Mouse (Mus musculus) limb, embryonic 13.5 days (tissue): ENCODE results near the gene Apon. TPM values are rescaled to one million over a fixed set of nuclear protein-coding genes. Genes with fewer than 3 reads are reported as not detected.

Experiments used
- ATAC-seq: fragments of 200-750 bp; cut with Nextera tagmentation; 2 replicates; pipeline ENCODE4 v1.8.0; 2017; ENCODE audit warnings: low read depth, moderate number of reproducible peaks, moderate TSS enrichment; ENCODE audit not compliant: low FRiP score
- H3K27ac ChIP-seq: fragments of 300-500 bp; sonication (generic); 2 replicates; pipeline ENCODE4 v1.5.1; 2015; ENCODE audit warnings: inconsistent platforms, mild to moderate bottlenecking, moderate library complexity
- H3K27me3 ChIP-seq: fragments of 300-500 bp; sonication (generic); 2 replicates; pipeline ENCODE4 v1.6.1; 2015; ENCODE audit warnings: mild to moderate bottlenecking, inconsistent platforms
- H3K36me3 ChIP-seq: fragments of 300-500 bp; sonication (generic); 2 replicates; pipeline ENCODE4 v1.6.1; 2015; ENCODE audit warnings: inconsistent platforms, mild to moderate bottlenecking, moderate library complexity
- H3K4me1 ChIP-seq: fragments of 300-500 bp; sonication (generic); 2 replicates; pipeline ENCODE4 v1.6.1; 2015; ENCODE audit warnings: inconsistent platforms
- H3K4me2 ChIP-seq: fragments of 300-500 bp; sonication (generic); replicated peaks from 2 replicates; pipeline ENCODE4 v1.6.1; 2015; ENCODE audit warnings: inconsistent platforms, mild to moderate bottlenecking, moderate library complexity
- H3K4me3 ChIP-seq: fragments of 300-500 bp; sonication (generic); 2 replicates; pipeline ENCODE4 v1.5.1; 2015; ENCODE audit warnings: moderate library complexity, mild to moderate bottlenecking, inconsistent platforms
- H3K9ac ChIP-seq: fragments of 300-500 bp; sonication (generic); 2 replicates; pipeline ENCODE4 v1.6.1; 2015; ENCODE audit warnings: mild to moderate bottlenecking, inconsistent platforms
- H3K9me3 ChIP-seq: fragments of 300-500 bp; sonication (generic); 2 replicates; pipeline ENCODE4 v1.6.1; 2016; ENCODE audit warnings: inconsistent platforms
- WGBS: fragments of 180-500 bp; shearing (Covaris S2); methylation state at CpG from one replicate; pipeline ENCODE4 v1.1.7; 2015; 5-methylcytosine and 5-hydroxymethylcytosine counted together
- polyA plus RNA-seq: library from polyadenylated mRNA; unstranded; fragments of >200 nt; fragmentation: Nextera tagmentation; extraction: Ambion mirVana; gene quantifications from 2 replicates; pipeline ENCODE4 v1.2.1, GENCODE M21; 2015

Apon gene
- polyA plus RNA-seq, 1 experiment from 2014 or later = 0.27 TPM

DNA sequence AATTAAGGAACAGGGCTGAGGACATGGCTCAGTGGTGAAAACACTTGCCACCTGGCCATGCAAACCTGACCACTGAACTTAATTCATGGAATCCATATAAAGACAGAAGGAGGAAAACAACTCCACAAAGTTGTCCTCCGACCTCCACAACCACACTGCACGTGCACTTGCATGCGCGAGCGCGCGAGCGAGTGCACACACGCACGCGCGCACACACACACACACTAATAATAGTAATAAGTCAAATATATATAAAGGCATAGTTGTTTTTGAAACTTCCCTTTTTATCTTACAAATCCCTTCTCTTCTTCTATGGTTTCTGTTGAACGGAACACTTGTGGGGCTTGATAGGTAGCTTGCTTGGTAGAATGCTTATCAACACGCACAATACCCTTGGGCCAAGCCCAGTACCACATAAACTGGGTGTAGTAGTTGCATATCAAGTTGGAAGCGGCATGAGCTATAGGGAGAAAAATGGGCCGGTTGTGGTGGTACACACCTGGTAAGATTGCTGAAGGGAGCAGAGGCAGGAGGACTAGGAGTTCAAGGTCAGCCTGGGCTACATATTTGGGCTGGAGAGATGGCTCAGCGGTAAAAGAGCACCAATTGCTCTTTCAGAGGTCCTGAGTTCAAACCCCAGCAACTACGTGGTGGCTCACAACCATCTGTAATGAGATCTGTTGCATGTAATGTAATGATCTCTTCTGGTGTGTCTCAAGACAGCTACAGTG, 35.3 kb upstream of the Apon start:
- no peak overlapping the region for H3K4me2 ChIP-seq
- H3K27me3 ChIP-seq = peaks cover 5% of the 10 kb centered on the region
- no peak overlapping the region for H3K9ac ChIP-seq
- WGBS = 93% methylated on average over 18 of the region's 18 CpGs
- H3K4me1 ChIP-seq = no peaks in the 10 kb centered on the region
- H3K9me3 ChIP-seq = no peaks in the 10 kb centered on the region
- H3K4me3 ChIP-seq = no peak overlapping the region
- no peaks in the 10 kb centered on the region for H3K36me3 ChIP-seq
- no peak for ATAC-seq
- H3K27ac ChIP-seq = no peak overlapping the region

DNA sequence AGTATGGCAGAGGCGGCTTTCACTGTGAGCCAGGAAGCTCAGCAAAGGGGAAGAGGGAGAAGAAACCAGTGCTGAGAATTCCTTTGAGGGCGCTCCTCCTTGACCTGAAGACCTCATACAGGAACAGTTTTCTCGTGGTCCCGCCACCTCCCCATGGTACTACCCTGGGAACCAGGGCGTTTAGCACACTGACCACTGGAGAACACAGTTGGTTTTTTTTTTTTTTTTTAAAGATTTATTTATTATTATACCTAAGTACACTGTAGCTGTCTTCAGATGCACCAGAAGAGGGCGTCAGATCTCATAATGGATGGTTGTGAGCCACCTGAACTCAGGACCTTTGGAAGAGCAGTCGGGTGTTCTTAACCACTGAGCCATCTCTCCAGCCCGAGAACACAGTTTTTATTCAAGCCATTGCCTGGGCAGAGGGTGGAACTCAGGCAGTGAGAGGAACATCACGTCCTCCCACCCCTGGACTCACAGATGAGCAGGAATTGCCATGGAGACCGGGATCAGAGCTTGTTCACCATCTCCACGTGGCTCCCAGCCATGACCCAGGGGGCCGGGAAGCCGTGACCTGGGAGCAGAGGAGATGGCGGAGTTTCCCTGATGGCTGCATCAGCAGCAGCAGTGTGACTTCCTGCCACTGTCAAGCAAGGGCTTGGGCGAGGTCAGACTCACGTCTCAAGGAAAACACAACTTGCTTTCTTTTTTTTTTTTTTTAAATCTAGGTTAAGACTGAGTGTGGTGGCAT, 32.2 kb upstream of the Apon start:
- Histone ChIP-seq H3K4me1 (peaks cover 25% of the 10 kb centered on the region), H3K4me3 (no peak overlapping the region), H3K9me3 (no peaks in the 10 kb centered on the region), H3K27me3 (no peaks in the 10 kb centered on the region), H3K27ac (no peak overlapping the region), H3K36me3 (no peaks in the 10 kb centered on the region), H3K4me2 (no peak overlapping the region), H3K9ac (no peak overlapping the region)
- no peak for ATAC-seq
- 56% methylated on average over 16 of the region's 16 CpGs for WGBS

DNA sequence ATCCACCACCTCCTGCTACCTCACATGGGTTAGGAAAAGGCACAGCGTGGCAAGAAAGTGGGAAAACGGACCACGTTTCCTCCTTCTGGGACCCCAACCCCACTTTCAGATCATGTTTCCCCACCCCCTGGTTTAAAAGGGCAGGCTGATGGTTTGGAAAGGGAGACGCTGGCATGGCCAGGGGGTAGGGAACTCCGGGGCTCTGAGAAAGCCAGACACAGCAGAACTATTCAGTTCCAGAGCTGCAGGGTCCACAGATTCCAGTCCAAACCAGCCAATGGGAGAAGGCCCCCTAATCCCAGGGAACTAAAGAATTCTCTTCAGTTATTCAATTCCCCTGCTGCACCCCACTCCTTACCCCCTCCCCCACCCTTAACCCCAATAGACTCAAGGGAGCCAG, 28.8 kb upstream of the Apon start:
- peak overlapping the region; percentile 27 for H3K4me2 ChIP-seq

DNA sequence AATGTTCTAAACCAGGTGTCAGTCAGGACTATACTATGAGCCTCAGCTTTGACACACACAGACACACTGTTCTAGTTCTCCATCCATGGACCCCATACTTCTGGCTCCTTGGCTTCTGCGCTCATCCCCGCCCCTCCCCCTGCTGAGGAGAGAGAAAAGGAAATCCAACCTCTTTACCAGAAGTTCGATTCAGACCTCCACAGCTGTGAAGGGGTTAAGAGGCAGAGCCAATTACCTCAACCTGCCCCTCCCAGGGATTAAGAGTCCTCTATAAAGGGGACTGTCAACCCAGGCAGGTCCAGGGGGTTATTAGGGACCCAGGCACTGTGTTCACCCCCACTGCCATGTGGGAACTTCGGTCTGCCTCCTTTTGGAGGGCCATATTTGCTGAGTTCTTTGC, 28.4 kb upstream of the Apon start, which contains the start of gene Mip:
Gene Mip (plus strand): TSS at position 301 of the 400 bp plus-strand sequence.
- Histone ChIP-seq H3K36me3 (no peaks in the 10 kb centered on the region), H3K4me3 (no peak within 1 kb of the TSS), H3K27me3 (no peaks in the 10 kb centered on the region), H3K9me3 (no peaks in the 10 kb centered on the region), H3K4me1 (peaks cover 37% of the 10 kb centered on the region), H3K27ac (peak within 1 kb of the TSS; percentile 69), H3K9ac (peak within 1 kb of the TSS; percentile 39; the same call in 1 of the 2 replicates), H3K4me2 (peak within 1 kb of the TSS; percentile 27)
- ATAC-seq = 0 out of 2 replicates have a peak, but pooled peaks have one; percentile 52
- 38% methylated on average over 4 of the region's 4 CpGs for WGBS

More for the DNA sequence above, 28.8 kb upstream of the Apon start:
- 27% methylated on average over 5 of the region's 5 CpGs for WGBS
- no peaks in the 10 kb centered on the region for H3K9me3 ChIP-seq
- no peak overlapping the region for H3K4me3 ChIP-seq
- H3K27me3 ChIP-seq = no peaks in the 10 kb centered on the region
- H3K36me3 ChIP-seq = no peaks in the 10 kb centered on the region
- peak; percentile 49; the same call in 1 of the 2 replicates for ATAC-seq
- H3K27ac ChIP-seq = peak overlapping the region; percentile 69; the same call in 1 of the 2 replicates
- H3K4me1 ChIP-seq = peaks cover 33% of the 10 kb centered on the region
- H3K9ac ChIP-seq = peak overlapping the region; percentile 39; the same call in 1 of the 2 replicates

DNA sequence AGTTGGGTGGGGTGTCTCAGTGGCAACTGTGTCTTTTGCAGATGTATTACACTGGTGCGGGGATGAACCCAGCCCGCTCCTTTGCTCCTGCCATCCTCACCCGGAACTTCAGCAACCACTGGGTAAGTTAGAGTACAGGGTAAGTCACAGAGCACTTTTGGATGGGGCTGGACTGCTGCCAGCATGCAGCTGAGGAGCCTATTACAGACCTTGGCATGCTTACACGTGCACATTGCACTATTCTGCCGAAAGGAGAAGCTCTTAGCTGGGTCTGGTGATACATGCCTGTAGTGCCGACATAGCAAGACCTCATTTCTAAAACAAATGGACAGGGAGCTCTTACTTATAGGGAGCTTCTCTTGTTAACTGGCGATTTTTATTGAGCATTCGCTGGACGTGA, 26.3 kb upstream of the Apon start:
- WGBS = 70% methylated on average over 9 of the region's 9 CpGs
- ATAC-seq = no peak

DNA sequence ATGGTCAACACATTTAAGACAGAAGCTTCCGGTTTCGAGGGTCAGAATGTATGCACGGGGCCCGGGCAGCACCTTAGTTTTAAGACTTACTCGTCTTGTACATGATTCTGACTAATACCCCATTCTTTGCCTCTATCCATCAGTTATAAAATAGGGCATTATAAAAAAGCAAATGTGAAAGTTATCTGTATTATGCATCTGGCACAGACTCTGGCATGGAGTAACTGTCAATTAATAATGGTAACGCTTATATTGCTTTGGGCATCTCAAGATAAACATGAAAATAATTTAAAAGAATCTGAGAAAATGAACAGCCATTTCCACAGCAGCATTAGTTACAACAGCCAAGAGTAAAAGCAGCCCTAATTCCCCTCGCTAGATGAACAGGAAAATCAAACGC, 25.9 kb upstream of the Apon start:
- no peak for ATAC-seq
- 89% methylated on average over 8 of the region's 8 CpGs for WGBS
- no peaks in the 10 kb centered on the region for H3K27me3 ChIP-seq

More for the DNA sequence above, 26.3 kb upstream of the Apon start:
- Histone ChIP-seq H3K27me3 (no peaks in the 10 kb centered on the region), H3K4me2 (no peak overlapping the region), H3K4me1 (peaks cover 44% of the 10 kb centered on the region), H3K9me3 (no peaks in the 10 kb centered on the region), H3K9ac (no peak overlapping the region), H3K4me3 (no peak overlapping the region), H3K36me3 (no peaks in the 10 kb centered on the region), H3K27ac (no peak overlapping the region)

DNA sequence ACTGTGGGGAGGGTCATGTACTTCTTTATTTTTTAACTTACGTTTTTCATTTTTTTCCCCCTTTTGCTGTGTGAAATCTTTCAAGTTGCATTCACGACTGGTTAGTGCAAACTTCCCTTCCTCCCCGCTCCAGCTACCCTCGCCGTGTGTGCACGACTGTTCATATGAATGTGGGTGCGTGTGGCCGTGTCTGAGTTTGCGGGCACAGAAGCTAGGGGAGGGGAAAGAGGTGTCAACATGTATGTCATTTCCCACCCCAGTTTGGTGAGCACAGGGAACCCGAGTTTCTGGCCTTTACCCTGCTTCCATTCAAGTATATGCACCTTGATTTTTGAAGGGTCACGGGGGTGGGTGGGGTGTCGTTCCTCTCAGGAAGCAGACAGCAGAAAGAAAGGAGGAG, 23.3 kb upstream of the Apon start:
- Histone ChIP-seq H3K4me3 (no peak overlapping the region), H3K4me1 (peaks cover 42% of the 10 kb centered on the region), H3K9me3 (no peaks in the 10 kb centered on the region), H3K27me3 (no peaks in the 10 kb centered on the region), H3K9ac (0 out of 2 replicates have a peak overlapping the region, but pooled peaks have one; percentile 85), H3K4me2 (peak overlapping the region; percentile 75), H3K36me3 (peaks cover 9% of the 10 kb centered on the region; the same call in 1 of the 2 replicates), H3K27ac (peak overlapping the region; percentile 94)
- 67% methylated on average over 12 of the region's 12 CpGs for WGBS
- ATAC-seq = no peak

More for the DNA sequence above, 25.9 kb upstream of the Apon start:
- H3K36me3 ChIP-seq = no peaks in the 10 kb centered on the region
- H3K4me3 ChIP-seq = no peak overlapping the region
- no peak overlapping the region for H3K27ac ChIP-seq
- no peak overlapping the region for H3K9ac ChIP-seq
- H3K9me3 ChIP-seq = no peaks in the 10 kb centered on the region
- H3K4me1 ChIP-seq = peaks cover 48% of the 10 kb centered on the region
- no peak overlapping the region for H3K4me2 ChIP-seq

DNA sequence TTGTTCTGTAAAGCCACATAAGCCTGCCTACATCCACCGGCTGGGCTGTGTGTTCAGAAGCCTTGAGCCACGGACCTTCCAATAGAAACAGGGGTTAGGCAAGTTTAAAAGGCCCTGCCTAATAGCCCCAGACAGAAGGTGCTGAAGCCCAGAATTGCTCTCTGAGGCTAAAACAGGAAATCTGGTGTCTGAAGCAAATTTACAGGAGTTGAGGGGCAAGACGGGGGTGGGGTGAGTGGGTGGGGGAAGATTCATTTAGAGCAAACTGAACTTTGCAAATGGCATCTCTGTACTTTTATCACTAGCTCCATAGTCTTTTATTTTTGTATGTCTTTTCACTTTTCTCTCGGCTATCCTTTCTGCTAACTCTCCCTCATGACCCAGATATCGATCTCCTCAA, 22.8 kb upstream of the Apon start:
- Histone ChIP-seq H3K27ac (peak overlapping the region; percentile 94), H3K36me3 (peaks cover 9% of the 10 kb centered on the region; the same call in 1 of the 2 replicates), H3K4me3 (peak overlapping the region; percentile 77), H3K4me2 (peak overlapping the region; percentile 75), H3K9ac (peak overlapping the region; percentile 85), H3K4me1 (peaks cover 41% of the 10 kb centered on the region), H3K9me3 (no peaks in the 10 kb centered on the region), H3K27me3 (no peaks in the 10 kb centered on the region)
- no peak for ATAC-seq
- WGBS = 9% methylated on average over 5 of the region's 5 CpGs

DNA sequence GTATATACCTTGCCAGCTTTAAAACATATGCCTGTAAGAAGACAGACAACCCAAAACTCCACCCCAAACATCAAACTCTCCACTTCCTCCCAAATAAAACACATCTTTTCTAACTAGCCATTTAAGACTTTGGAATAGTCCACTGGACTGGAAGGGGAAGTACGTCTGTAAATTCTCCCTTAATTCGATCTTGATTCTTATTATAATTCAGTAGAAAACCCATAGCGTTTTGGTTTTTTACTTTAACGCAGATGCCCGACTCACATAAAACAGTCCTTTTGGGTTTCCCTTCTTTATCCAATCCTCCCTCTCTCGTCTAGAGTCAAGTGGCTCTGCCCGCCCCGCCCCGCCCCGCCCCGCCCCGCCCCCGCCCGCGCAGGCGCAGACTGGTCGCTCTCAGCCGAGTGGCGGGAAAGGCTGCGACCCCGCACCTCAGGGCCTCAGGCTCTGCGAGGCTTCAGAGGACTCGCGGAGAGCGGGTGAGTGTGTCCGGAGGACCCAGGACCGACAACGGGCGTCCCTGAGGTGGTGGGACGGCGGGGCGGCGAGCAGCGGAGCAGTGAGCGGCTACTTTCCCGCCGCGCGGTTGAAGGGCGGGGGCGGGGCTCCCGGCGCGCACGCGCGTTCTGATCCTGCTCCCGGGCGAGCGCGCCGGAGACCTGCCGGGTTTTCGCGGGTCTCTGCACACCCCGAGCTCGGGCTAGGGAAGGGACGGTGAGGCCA, 22.0 kb upstream of the Apon start, which contains the start of gene Timeless:
Gene Timeless (plus strand): TSS at position 369 of the 723 bp plus-strand sequence.
- Histone ChIP-seq H3K36me3 (peaks cover 9% of the 10 kb centered on the region; the same call in 1 of the 2 replicates), H3K27ac (peak within 1 kb of the TSS; percentile 94), H3K4me1 (peaks cover 38% of the 10 kb centered on the region), H3K9ac (peak within 1 kb of the TSS; percentile 85), H3K4me2 (peak within 1 kb of the TSS; percentile 75), H3K4me3 (peak within 1 kb of the TSS; percentile 77), H3K9me3 (no peaks in the 10 kb centered on the region), H3K27me3 (no peaks in the 10 kb centered on the region)
- peak; percentile 89 for ATAC-seq
- WGBS = under 1% methylated on average over 58 of the region's 58 CpGs

DNA sequence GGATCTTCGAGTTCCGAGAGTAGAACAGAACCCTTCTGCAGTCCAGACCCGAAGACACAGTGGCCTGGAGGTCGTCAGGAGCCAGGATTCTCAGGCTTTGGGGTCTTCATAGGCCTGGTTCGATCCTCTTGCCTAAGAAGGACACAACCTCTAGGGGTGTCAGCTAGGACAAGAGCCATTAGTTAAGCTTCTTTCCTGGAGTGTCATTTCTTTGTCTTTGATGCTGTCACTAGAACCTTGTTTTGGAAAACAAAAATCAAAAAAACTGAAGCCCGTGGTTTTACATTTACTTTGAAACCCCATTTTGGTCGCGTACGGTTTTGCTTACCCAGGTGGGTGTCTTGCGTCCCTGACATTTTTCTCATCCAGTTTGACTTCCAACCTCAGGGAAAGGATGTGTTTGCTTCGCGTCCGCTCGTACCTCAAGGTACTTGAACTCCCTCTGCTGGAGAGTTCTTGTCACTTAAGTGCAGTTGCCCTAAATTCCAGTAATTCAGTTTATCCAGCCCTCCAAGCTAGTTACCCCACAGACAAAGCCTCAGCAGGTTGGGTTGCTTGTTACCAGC, 21.4 kb upstream of the Apon start:
- under 1% methylated on average over 14 of the region's 14 CpGs for WGBS
- Histone ChIP-seq H3K27ac (peak overlapping the region; percentile 94), H3K9ac (peak overlapping the region; percentile 85), H3K36me3 (peaks cover 9% of the 10 kb centered on the region; the same call in 1 of the 2 replicates), H3K27me3 (no peaks in the 10 kb centered on the region), H3K4me2 (peak overlapping the region; percentile 75), H3K9me3 (no peaks in the 10 kb centered on the region), H3K4me1 (peaks cover 35% of the 10 kb centered on the region), H3K4me3 (peak overlapping the region; percentile 77)
- peak; percentile 46; the same call in 1 of the 2 replicates for ATAC-seq

DNA sequence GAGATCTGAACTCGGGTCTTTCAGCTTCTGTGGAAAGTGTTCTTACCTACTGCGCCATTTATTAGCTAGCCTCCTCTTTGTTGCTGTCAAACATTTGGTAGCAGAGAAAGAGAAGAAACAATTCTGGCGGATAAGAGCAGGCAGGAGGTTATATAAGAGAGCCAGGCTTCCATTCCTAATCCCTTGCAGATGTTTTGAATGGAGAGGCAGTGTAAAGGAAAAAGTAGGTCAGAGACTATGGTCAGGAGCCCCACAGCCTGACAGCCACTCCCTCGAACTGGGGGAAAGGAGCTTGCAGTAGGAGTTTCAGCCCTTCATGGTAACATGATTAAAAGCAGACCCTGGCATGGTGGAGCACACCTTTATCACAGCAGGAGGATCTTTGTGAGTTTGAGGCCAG, 17.6 kb upstream of the Apon start:
- Histone ChIP-seq H3K27me3 (no peaks in the 10 kb centered on the region), H3K27ac (peak overlapping the region; percentile 63; the same call in 1 of the 2 replicates), H3K9ac (peak overlapping the region; percentile 1; the same call in 1 of the 2 replicates), H3K4me1 (peaks cover 25% of the 10 kb centered on the region), H3K9me3 (no peaks in the 10 kb centered on the region), H3K36me3 (peaks cover 32% of the 10 kb centered on the region), H3K4me3 (no peak overlapping the region), H3K4me2 (no peak overlapping the region)
- WGBS = 30% methylated on average over 4 of the region's 4 CpGs
- no peak for ATAC-seq
